Mouse (Mus musculus): ENCODE measurements around the gene Fam43b. TPM values are rescaled to one million over a fixed set of nuclear protein-coding genes. Genes with fewer than 3 reads are reported as not detected.
A peak's percentile ranks its signal among the peaks of the same experiment; 100 is the strongest.

The Fam43b gene
- polyA plus RNA-seq, 1 experiment from 2014 or later = 0.12 TPM

GRCm38 (mm10) chr4:138418340-138418957 lies 22.1 kb upstream of the Fam43b start:
- H3K27ac ChIP-seq (ENCODE audit: low read length) = no peak overlapping the region
- ATAC-seq (ENCODE audit: low FRiP score, low TSS enrichment) = no peak
- peaks cover 15% of the 10 kb centered on the region for H3K4me1 ChIP-seq (ENCODE audit: insufficient read depth, low read length)
- H3K4me3 ChIP-seq (ENCODE audit: low read length) = no peak overlapping the region
- peaks cover 19% of the 10 kb centered on the region for H3K27me3 ChIP-seq (ENCODE audit: insufficient read depth, low read length)
- no peak overlapping the region for H3K4me2 ChIP-seq (replicated peaks; ENCODE audit: low read depth, low read length)
- no peaks in the 10 kb centered on the region for H3K36me3 ChIP-seq (ENCODE audit: insufficient read depth, low read length)
- 61% methylated on average over 11 of the region's 11 CpGs for WGBS
- H3K9me3 ChIP-seq (ENCODE audit: low read length) = no peaks in the 10 kb centered on the region
- no peak overlapping the region for H3K9ac ChIP-seq (replicated peaks; ENCODE audit: low read length)

- Histone ChIP-seq H3K4me1 (ENCODE audit: insufficient read depth, low read length) (peaks cover 15% of the 10 kb centered on the region), H3K27ac (ENCODE audit: low read length) (no peak overlapping the region), H3K9me3 (ENCODE audit: low read length) (no peaks in the 10 kb centered on the region), H3K4me3 (ENCODE audit: low read length) (no peak overlapping the region), H3K9ac (replicated peaks; ENCODE audit: low read length) (no peak overlapping the region), H3K4me2 (replicated peaks; ENCODE audit: low read depth, low read length) (no peak overlapping the region), H3K27me3 (ENCODE audit: insufficient read depth, low read length) (peaks cover 19% of the 10 kb centered on the region), H3K36me3 (ENCODE audit: insufficient read depth, low read length) (no peaks in the 10 kb centered on the region)
- ATAC-seq (ENCODE audit: low FRiP score, low TSS enrichment) = no peak
- WGBS = 78% methylated on average over 4 of the region's 4 CpGs
Observed at GRCm38 (mm10) chr4:138417882-138418281, 21.6 kb upstream of the Fam43b start.

GRCm38 (mm10) chr4:138416414-138416813 lies 20.1 kb upstream of the Fam43b start:
- ATAC-seq (ENCODE audit: low FRiP score, low TSS enrichment) = no peak
- H3K9me3 ChIP-seq (ENCODE audit: low read length) = no peaks in the 10 kb centered on the region
- peaks cover 13% of the 10 kb centered on the region for H3K27me3 ChIP-seq (ENCODE audit: insufficient read depth, low read length)
- no peak overlapping the region for H3K27ac ChIP-seq (ENCODE audit: low read length)
- H3K36me3 ChIP-seq (ENCODE audit: insufficient read depth, low read length) = no peaks in the 10 kb centered on the region
- no peak overlapping the region for H3K9ac ChIP-seq (replicated peaks; ENCODE audit: low read length)
- H3K4me2 ChIP-seq (replicated peaks; ENCODE audit: low read depth, low read length) = no peak overlapping the region
- 70% methylated on average over 5 of the region's 5 CpGs for WGBS
- H3K4me1 ChIP-seq (ENCODE audit: insufficient read depth, low read length) = peaks cover 15% of the 10 kb centered on the region
- H3K4me3 ChIP-seq (ENCODE audit: low read length) = no peak overlapping the region

- H3K27me3 ChIP-seq (ENCODE audit: insufficient read depth, low read length) = peaks cover 13% of the 10 kb centered on the region
- no peaks in the 10 kb centered on the region for H3K9me3 ChIP-seq (ENCODE audit: low read length)
- no peak overlapping the region for H3K9ac ChIP-seq (replicated peaks; ENCODE audit: low read length)
- no peaks in the 10 kb centered on the region for H3K36me3 ChIP-seq (ENCODE audit: insufficient read depth, low read length)
- 81% methylated on average over 3 of the region's 3 CpGs for WGBS
- ATAC-seq (ENCODE audit: low FRiP score, low TSS enrichment) = no peak
- no peak overlapping the region for H3K27ac ChIP-seq (ENCODE audit: low read length)
- no peak overlapping the region for H3K4me2 ChIP-seq (replicated peaks; ENCODE audit: low read depth, low read length)
- H3K4me3 ChIP-seq (ENCODE audit: low read length) = no peak overlapping the region
- H3K4me1 ChIP-seq (ENCODE audit: insufficient read depth, low read length) = peaks cover 15% of the 10 kb centered on the region
Observed at GRCm38 (mm10) chr4:138415991-138416390, 19.7 kb upstream of the Fam43b start.

GRCm38 (mm10) chr4:138414725-138415124 lies 18.4 kb upstream of the Fam43b start:
- Histone ChIP-seq H3K9me3 (ENCODE audit: low read length) (no peaks in the 10 kb centered on the region), H3K4me2 (replicated peaks; ENCODE audit: low read depth, low read length) (peak overlapping the region; percentile 2; the same call in 1 of the 2 replicates), H3K4me3 (ENCODE audit: low read length) (no peak overlapping the region), H3K36me3 (ENCODE audit: insufficient read depth, low read length) (no peaks in the 10 kb centered on the region), H3K4me1 (ENCODE audit: insufficient read depth, low read length) (peaks cover 15% of the 10 kb centered on the region), H3K27me3 (ENCODE audit: insufficient read depth, low read length) (peaks cover 10% of the 10 kb centered on the region), H3K9ac (replicated peaks; ENCODE audit: low read length) (0 out of 2 replicates have a peak overlapping the region, but pooled peaks have one; percentile 37), H3K27ac (ENCODE audit: low read length) (peak overlapping the region; percentile 51)
- peak; percentile 72 for ATAC-seq (ENCODE audit: low FRiP score, low TSS enrichment)
- 15% methylated on average over 5 of the region's 6 CpGs for WGBS

- ATAC-seq (ENCODE audit: low FRiP score, low TSS enrichment) = no peak
- Histone ChIP-seq H3K36me3 (ENCODE audit: insufficient read depth, low read length) (no peaks in the 10 kb centered on the region), H3K4me1 (ENCODE audit: insufficient read depth, low read length) (peaks cover 15% of the 10 kb centered on the region), H3K27me3 (ENCODE audit: insufficient read depth, low read length) (no peaks in the 10 kb centered on the region), H3K9me3 (ENCODE audit: low read length) (no peaks in the 10 kb centered on the region), H3K4me3 (ENCODE audit: low read length) (no peak overlapping the region), H3K4me2 (replicated peaks; ENCODE audit: low read depth, low read length) (no peak overlapping the region), H3K27ac (ENCODE audit: low read length) (no peak overlapping the region), H3K9ac (replicated peaks; ENCODE audit: low read length) (no peak overlapping the region)
- WGBS = 39% methylated on average over 7 of the region's 7 CpGs
Observed at GRCm38 (mm10) chr4:138411504-138412121, 15.3 kb upstream of the Fam43b start.

GRCm38 (mm10) chr4:138411011-138411410 lies 14.7 kb upstream of the Fam43b start:
- Histone ChIP-seq H3K36me3 (ENCODE audit: insufficient read depth, low read length) (no peaks in the 10 kb centered on the region), H3K27ac (ENCODE audit: low read length) (no peak overlapping the region), H3K9ac (replicated peaks; ENCODE audit: low read length) (no peak overlapping the region), H3K4me3 (ENCODE audit: low read length) (no peak overlapping the region), H3K4me2 (replicated peaks; ENCODE audit: low read depth, low read length) (no peak overlapping the region), H3K4me1 (ENCODE audit: insufficient read depth, low read length) (peaks cover 15% of the 10 kb centered on the region), H3K9me3 (ENCODE audit: low read length) (no peaks in the 10 kb centered on the region), H3K27me3 (ENCODE audit: insufficient read depth, low read length) (no peaks in the 10 kb centered on the region)
- peak; percentile 60; the same call in 1 of the 2 replicates for ATAC-seq (ENCODE audit: low FRiP score, low TSS enrichment)
- 7% methylated on average over 5 of the region's 5 CpGs for WGBS

GRCm38 (mm10) chr4:138407479-138408194 lies 11.3 kb upstream of the Fam43b start:
- no peaks in the 10 kb centered on the region for H3K4me1 ChIP-seq (ENCODE audit: insufficient read depth, low read length)
- 67% methylated on average over 12 of the region's 13 CpGs for WGBS
- no peak overlapping the region for H3K4me3 ChIP-seq (ENCODE audit: low read length)
- no peaks in the 10 kb centered on the region for H3K9me3 ChIP-seq (ENCODE audit: low read length)
- H3K4me2 ChIP-seq (replicated peaks; ENCODE audit: low read depth, low read length) = no peak overlapping the region
- no peak overlapping the region for H3K9ac ChIP-seq (replicated peaks; ENCODE audit: low read length)
- H3K27ac ChIP-seq (ENCODE audit: low read length) = no peak overlapping the region
- no peaks in the 10 kb centered on the region for H3K27me3 ChIP-seq (ENCODE audit: insufficient read depth, low read length)
- no peak for ATAC-seq (ENCODE audit: low FRiP score, low TSS enrichment)
- H3K36me3 ChIP-seq (ENCODE audit: insufficient read depth, low read length) = no peaks in the 10 kb centered on the region

GRCm38 (mm10) chr4:138404806-138405205 lies 8.5 kb upstream of the Fam43b start:
- no peaks in the 10 kb centered on the region for H3K36me3 ChIP-seq (ENCODE audit: insufficient read depth, low read length)
- no peak for ATAC-seq (ENCODE audit: low FRiP score, low TSS enrichment)
- H3K27me3 ChIP-seq (ENCODE audit: insufficient read depth, low read length) = 0 out of 2 replicates have a peak, but pooled peaks cover 3% of the 10 kb centered on the region
- H3K9ac ChIP-seq (replicated peaks; ENCODE audit: low read length) = no peak overlapping the region
- WGBS = 2% methylated on average over 2 of the region's 2 CpGs
- H3K4me1 ChIP-seq (ENCODE audit: insufficient read depth, low read length) = no peaks in the 10 kb centered on the region
- H3K9me3 ChIP-seq (ENCODE audit: low read length) = no peaks in the 10 kb centered on the region
- H3K27ac ChIP-seq (ENCODE audit: low read length) = no peak overlapping the region
- H3K4me2 ChIP-seq (replicated peaks; ENCODE audit: low read depth, low read length) = no peak overlapping the region
- no peak overlapping the region for H3K4me3 ChIP-seq (ENCODE audit: low read length)

GRCm38 (mm10) chr4:138396711-138397110 lies 383 bp upstream of the Fam43b start:
- Histone ChIP-seq H3K9me3 (ENCODE audit: low read length) (no peaks in the 10 kb centered on the region), H3K4me1 (ENCODE audit: insufficient read depth, low read length) (peaks cover 21% of the 10 kb centered on the region), H3K4me3 (ENCODE audit: low read length) (peak overlapping the region; percentile 33), H3K4me2 (replicated peaks; ENCODE audit: low read depth, low read length) (peak overlapping the region; percentile 52), H3K27ac (ENCODE audit: low read length) (no peak overlapping the region), H3K27me3 (ENCODE audit: insufficient read depth, low read length) (peaks cover 68% of the 10 kb centered on the region), H3K9ac (replicated peaks; ENCODE audit: low read length) (no peak overlapping the region), H3K36me3 (ENCODE audit: insufficient read depth, low read length) (no peaks in the 10 kb centered on the region)
- WGBS = 5% methylated on average over 8 of the region's 8 CpGs
- no peak for ATAC-seq (ENCODE audit: low FRiP score, low TSS enrichment)

Measured in kidney, embryonic 16.5 days (tissue).